Mouse (Mus musculus): ENCODE measurements around the gene Ankrd16. TPM values are rescaled to one million over a fixed set of nuclear protein-coding genes. Genes with fewer than 3 reads are reported as not detected.

The Ankrd16 gene
- total and polyA plus RNA-seq, 2 experiments from 2014 or later, result 36.7 to 43.4 TPM

DNA sequence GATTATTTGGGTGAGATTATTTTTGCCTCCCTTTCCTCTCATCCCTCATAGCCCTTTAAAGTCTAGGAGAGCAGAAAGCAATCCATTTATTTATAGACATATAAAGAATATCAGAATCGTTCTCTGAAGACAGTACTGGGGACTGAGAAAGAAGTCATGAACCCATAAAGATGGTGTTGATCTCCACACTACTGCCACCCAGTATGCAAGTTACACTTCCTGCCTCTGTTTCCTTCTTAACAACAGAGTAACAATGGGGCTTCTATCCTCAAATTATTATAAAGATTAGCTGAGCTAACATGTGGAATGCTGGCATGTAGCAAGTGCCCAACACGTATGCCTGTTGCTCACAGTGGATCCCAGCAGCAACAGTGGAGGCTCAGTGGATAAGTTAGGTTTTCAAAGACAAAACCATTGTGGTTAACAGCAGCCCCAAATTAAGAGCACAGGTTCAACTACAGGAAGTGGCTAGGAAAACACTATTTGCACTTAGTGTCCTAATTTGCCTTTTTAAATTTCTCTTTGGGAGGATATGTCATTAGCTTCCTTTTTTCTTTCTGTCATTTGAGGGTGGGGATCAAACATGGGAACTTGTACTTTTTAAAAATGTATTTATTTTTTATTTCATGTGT lies 23.7 kb downstream of the Ankrd16 start:
- WGBS, result 89% methylated on average over 2 of the region's 2 CpGs
- Histone ChIP-seq H3K27ac (no peak overlapping the region), H3K9me3 (ENCODE audit: low read length) (no peaks in the 10 kb centered on the region), H3K4me1 (ENCODE audit: insufficient read depth, low read length) (no peaks in the 10 kb centered on the region), H3K4me3 (ENCODE audit: low read length) (no peak overlapping the region), H3K4me2 (ENCODE audit: low read depth, low read length) (no peak overlapping the region), H3K9ac (replicated peaks; ENCODE audit: low read length) (no peak overlapping the region), H3K27me3 (ENCODE audit: insufficient read depth, low read length) (no peaks in the 10 kb centered on the region), H3K36me3 (ENCODE audit: insufficient read depth, low read length) (no peaks in the 10 kb centered on the region)
- TF ChIP-seq CTCF (IDR thresholded peaks at IDR 0.05; ENCODE audit: low read depth), result no peak
- DNase-seq (ENCODE audit: low spot score) (no peak), ATAC-seq (no peak)

Other genes starting within 250 kb of the Ankrd16 start
- 15.6 and 21.3 TPM in 2 replicates for gene Pfkfb3, start 223.8 kb upstream of the Ankrd16 start, total RNA-seq (2014; rRNA removed)
- 18.5 and 19.6 TPM in 2 replicates for gene Pfkfb3, start 223.8 kb upstream of the Ankrd16 start, polyA plus RNA-seq (2015; fragmentation: Nextera tagmentation; extraction: Ambion mirVana)
- 57.3 and 59.5 TPM in 2 replicates for gene Rbm17, start 173.7 kb upstream of the Ankrd16 start, total RNA-seq (2014; rRNA removed)
- 127 and 128 TPM in 2 replicates for gene Rbm17, start 173.7 kb upstream of the Ankrd16 start, polyA plus RNA-seq (2015; fragmentation: Nextera tagmentation; extraction: Ambion mirVana)
- not detected in 2 replicates for gene Gm17490, start 151.6 kb upstream of the Ankrd16 start, total RNA-seq (2014; rRNA removed)
- not detected in 2 replicates for gene Gm17490, start 151.6 kb upstream of the Ankrd16 start, polyA plus RNA-seq (2015; fragmentation: Nextera tagmentation; extraction: Ambion mirVana)
- 0.04 TPM in 1 of 2 replicates, not detected in the other for gene Il2ra, start 135.1 kb upstream of the Ankrd16 start, total RNA-seq (2014; rRNA removed)
- gene Il2ra, start 135.1 kb upstream of the Ankrd16 start, polyA plus RNA-seq (2015; fragmentation: Nextera tagmentation; extraction: Ambion mirVana), result 0.04 and 0.05 TPM in 2 replicates
- 0.47 and 1.1 TPM in 2 replicates for gene Il15ra, start 72.6 kb upstream of the Ankrd16 start, total RNA-seq (2014; rRNA removed)
- gene Il15ra, start 72.6 kb upstream of the Ankrd16 start, polyA plus RNA-seq (2015; fragmentation: Nextera tagmentation; extraction: Ambion mirVana), result 2.0 and 2.5 TPM in 2 replicates
- 85.1 and 102 TPM in 2 replicates for gene Fbh1, start 294 bp upstream of the Ankrd16 start, total RNA-seq (2014; rRNA removed)
- gene Fbh1, start 294 bp upstream of the Ankrd16 start, polyA plus RNA-seq (2015; fragmentation: Nextera tagmentation; extraction: Ambion mirVana), result 85.0 and 85.7 TPM in 2 replicates